Comparison of ENCODE assay signal across 8 mouse cellular contexts in genomic region chr9:40808061-40808906, GRCm38 (mm10). TPM values are rescaled to one million over a fixed set of nuclear protein-coding genes. Genes with fewer than 3 reads are reported as not detected.
DNase-seq lines count a peak whose midpoint lies in the region; ATAC-seq and TF ChIP-seq lines count a peak whose summit lies in the region.

No protein-coding gene starts in this region.

- no peaks in the 10 kb centered on the region for H3K27me3 ChIP-seq in stomach, embryonic 14.5 days (ENCODE audit: control insufficient read depth, insufficient read depth, low read length)
- H3K27me3 ChIP-seq in stomach, postnatal 0 days (ENCODE audit: control insufficient read depth, insufficient read depth, low read length): no peaks in the 10 kb centered on the region
- no peaks in the 10 kb centered on the region for H3K27me3 ChIP-seq in liver, embryonic 11.5 days (replicated peaks; ENCODE audit: control insufficient read depth, insufficient read depth, low read length)

- no peak for TF ChIP-seq EP300 in stomach, postnatal 0 days (optimal IDR thresholded peaks at IDR 0.05)

- no peak for ATAC-seq in stomach, embryonic 14.5 days (ENCODE audit: insufficient number of reproducible peaks, insufficient read depth, low FRiP score, low read depth)
- ATAC-seq in stomach, postnatal 0 days (ENCODE audit: low FRiP score, low TSS enrichment): no peak
- ATAC-seq in liver, embryonic 11.5 days (replicated peaks; ENCODE audit: low FRiP score): no peak
- ATAC-seq in erythroid progenitor cell, adult 5-6 weeks (replicated peaks; ENCODE audit: low FRiP score, poor library complexity, severe bottlenecking): no peak

- no peak overlapping the region for H3K4me3 ChIP-seq in stomach, embryonic 14.5 days (ENCODE audit: low read depth, low read length)
- H3K4me3 ChIP-seq in stomach, postnatal 0 days (ENCODE audit: low read depth, low read length): no peak overlapping the region
- H3K4me3 ChIP-seq in liver, embryonic 11.5 days (ENCODE audit: low read depth, low read length): no peak overlapping the region

- no peak overlapping the region for H3K9ac ChIP-seq in stomach, embryonic 14.5 days (replicated peaks; ENCODE audit: low read depth, low read length)
- no peak overlapping the region for H3K9ac ChIP-seq in stomach, postnatal 0 days (ENCODE audit: low read length)
- H3K9ac ChIP-seq in liver, embryonic 11.5 days (ENCODE audit: low read depth, low read length): no peak overlapping the region

- H3K4me1 ChIP-seq in stomach, embryonic 14.5 days (ENCODE audit: control insufficient read depth, insufficient read depth, low read length): 0 out of 2 replicates have a peak, but pooled peaks cover 10% of the 10 kb centered on the region
- H3K4me1 ChIP-seq in stomach, postnatal 0 days (replicated peaks; ENCODE audit: control insufficient read depth, insufficient read depth): no peaks in the 10 kb centered on the region
- peaks cover 10% of the 10 kb centered on the region for H3K4me1 ChIP-seq in liver, embryonic 11.5 days (replicated peaks; ENCODE audit: control insufficient read depth, insufficient read depth, low read length)

- peak; percentile 19 for DNase-seq in adrenal gland, adult 2 months
- DNase-seq in adrenal gland, postnatal 36 days: no peak
- no peak for DNase-seq in stomach, postnatal 0 days (ENCODE audit: low spot score)
- peak; percentile 35 for DNase-seq in liver, embryonic 11.5 days (ENCODE audit: low spot score)
- no peak for DNase-seq in thymus, postnatal 4 days
- DNase-seq in ovary, postnatal 36 days (ENCODE audit: low spot score): no peak

- H3K9me3 ChIP-seq in stomach, embryonic 14.5 days (ENCODE audit: control insufficient read depth, low read depth, low read length): no peaks in the 10 kb centered on the region
- no peaks in the 10 kb centered on the region for H3K9me3 ChIP-seq in stomach, postnatal 0 days (ENCODE audit: control insufficient read depth, low read length)
- H3K9me3 ChIP-seq in liver, embryonic 11.5 days (ENCODE audit: control insufficient read depth, low read length): no peaks in the 10 kb centered on the region

- H3K27ac ChIP-seq in stomach, embryonic 14.5 days (ENCODE audit: low read length): peak overlapping the region; percentile 3; the same call in 1 of the 2 replicates
- no peak overlapping the region for H3K27ac ChIP-seq in stomach, postnatal 0 days (replicated peaks)
- no peak overlapping the region for H3K27ac ChIP-seq in liver, embryonic 11.5 days (ENCODE audit: low read depth, low read length)

- H3K4me2 ChIP-seq in stomach, embryonic 14.5 days (replicated peaks; ENCODE audit: low read depth, low read length): no peak overlapping the region
- no peak overlapping the region for H3K4me2 ChIP-seq in stomach, postnatal 0 days (replicated peaks; ENCODE audit: low read depth)
- H3K4me2 ChIP-seq in liver, embryonic 11.5 days: no peak overlapping the region

- WGBS in stomach, embryonic 14.5 days: 24% methylated on average over 16 of the region's 16 CpGs
- WGBS in stomach, postnatal 0 days: 27% methylated on average over 16 of the region's 16 CpGs
- 49% methylated on average over 16 of the region's 16 CpGs for WGBS in liver, embryonic 11.5 days

- TF ChIP-seq CTCF in stomach, postnatal 0 days (IDR thresholded peaks at IDR 0.05; ENCODE audit: low read depth): no peak

- H3K36me3 ChIP-seq in stomach, embryonic 14.5 days (ENCODE audit: control insufficient read depth, insufficient read depth, low read length): peaks cover 33% of the 10 kb centered on the region
- H3K36me3 ChIP-seq in stomach, postnatal 0 days (ENCODE audit: control insufficient read depth, insufficient read depth, low read length): peaks cover 5% of the 10 kb centered on the region; the same call in 1 of the 2 replicates
- peaks cover 15% of the 10 kb centered on the region for H3K36me3 ChIP-seq in liver, embryonic 11.5 days (ENCODE audit: control insufficient read depth, insufficient read depth, low read length)

RNA-seq across cellular contexts. Expression of gene Hspa8, which starts 7.5 kb away (rescaled TPM):
- 1,000 to 10,000 TPM; 1,424 to 4,193 TPM for total RNA-seq in adrenal gland, adult 2 months (2021)
- polyA plus RNA-seq in adrenal gland, adult 2 months (2012; rRNA removed): 1,414 and 2,267 TPM in 2 replicates
- 1,000 to 10,000 TPM; 1,561 to 3,265 TPM for total RNA-seq in adrenal gland, postnatal 36 days (2021)
- 2,119 and 2,394 TPM in 2 replicates for polyA plus RNA-seq in stomach, embryonic 14.5 days (2014; fragmentation: Nextera tagmentation; extraction: Ambion mirVana)
- 991 and 1,085 TPM in 2 replicates for polyA plus RNA-seq in stomach, postnatal 0 days (2015; fragmentation: Nextera tagmentation; extraction: Ambion mirVana)
- polyA plus RNA-seq in liver, embryonic 11.5 days (2014; fragmentation: Nextera tagmentation; extraction: Ambion mirVana): 3,603 and 3,888 TPM in 2 replicates
- total RNA-seq in erythroid progenitor cell, adult 5-6 weeks (2015; ENCODE audit: low replicate concordance): 753 and 884 TPM in 2 replicates
- 686 and 716 TPM in 2 replicates for total RNA-seq in erythroid progenitor cell, adult 5-6 weeks (2017; ENCODE audit: low replicate concordance)

Comparison
In these comparisons a context has a peak if more than half of its experiments do, and no peak if none do; other contexts are left out.
1. DNase-seq: peak in adrenal gland, adult 2 months (single experiment) and liver, embryonic 11.5 days (single experiment); none in adrenal gland, postnatal 36 days (0 of 2), stomach, postnatal 0 days (single experiment), thymus, postnatal 4 days (single experiment) and ovary, postnatal 36 days (single experiment).